Mouse (Mus musculus) spleen, adult 2 months (tissue): Measurements from ENCODE around the gene Tmbim7.

ENCODE experiments used
- CTCF ChIP-seq: fragments of 200-500 bp; IDR thresholded peaks from 2 replicates; pipeline ENCODE4 v1.5.1; 2011; ENCODE audit warnings: mild to moderate bottlenecking, inconsistent platforms; ENCODE audit not compliant: insufficient read depth, insufficient read length, insufficient replicate concordance; ENCODE audit errors: extremely low read depth
- POLR2A ChIP-seq: fragments of 200-500 bp; IDR thresholded peaks from 2 replicates; pipeline ENCODE4 v1.6.1; 2011; ENCODE audit warnings: low read depth, low read length, inconsistent platforms

GRCm38 (mm10) chr5:3691283-3691682 lies 40.3 kb downstream of the Tmbim7 start:
- TF ChIP-seq CTCF (no peak), POLR2A (no peak)
